Mouse (Mus musculus) spleen, postnatal 4 days (tissue): ENCODE data around the gene Nom1.
A peak's percentile ranks its signal among the peaks of the same experiment; 100 is the strongest.
"Not testable (repeated sequence)": the region's sequence is repeated elsewhere in the genome, so short reads cannot be mapped to it uniquely, and the experiment has no call there.

Experiments
- DNase-seq, 2 experiments: peaks; one replicate each; pipeline ENCODE4 v3.0.0; 2022; ENCODE audit warnings: low spot score in 2 of 2

Nom1 gene

GRCm38 (mm10) chr5:29434228-29434871, at the start of gene Nom1:
TSS of gene Nom1 (plus strand) at chr5:29434664.
- DNase-seq, result peak; percentile 84 to 92

GRCm38 (mm10) chr5:29387591-29387990, 46.9 kb upstream of the Nom1 start:
- no peak for DNase-seq

GRCm38 (mm10) chr5:29388181-29388943, 46.1 kb upstream of the Nom1 start:
- DNase-seq, result no peak

GRCm38 (mm10) chr5:29388944-29389765, 45.3 kb upstream of the Nom1 start:
- peak; percentile 76 to 93 for DNase-seq

GRCm38 (mm10) chr5:29398427-29398826, 36.0 kb upstream of the Nom1 start:
- no peak for DNase-seq

GRCm38 (mm10) chr5:29410854-29411253, 23.6 kb upstream of the Nom1 start:
- no peak for DNase-seq

GRCm38 (mm10) chr5:29413041-29413440, 21.4 kb upstream of the Nom1 start:
- DNase-seq, result peak in 1 of 2 experiments; percentile 29

- not testable (repeated sequence) for DNase-seq
These were observed 11.1 kb upstream of the Nom1 start for GRCm38 (mm10) chr5:29423330-29423729.

GRCm38 (mm10) chr5:29434872-29435358, 451 bp downstream of the Nom1 start:
- DNase-seq, result peak; percentile 37 to 76

GRCm38 (mm10) chr5:29435491-29435890, 1.0 kb downstream of the Nom1 start:
- no peak for DNase-seq

- not testable (repeated sequence) for DNase-seq
These were observed 2.3 kb downstream of the Nom1 start for GRCm38 (mm10) chr5:29436728-29437127.

- no peak for DNase-seq
These were observed 10.8 kb downstream of the Nom1 start for GRCm38 (mm10) chr5:29445275-29445674.

- no peak for DNase-seq
These were observed 17.9 kb downstream of the Nom1 start for GRCm38 (mm10) chr5:29452352-29452751.

GRCm38 (mm10) chr5:29456895-29457656, 22.6 kb downstream of the Nom1 start:
- DNase-seq, result no peak

- no peak for DNase-seq
These were observed 28.7 kb downstream of the Nom1 start for GRCm38 (mm10) chr5:29462943-29463686.

GRCm38 (mm10) chr5:29467489-29468350, 33.3 kb downstream of the Nom1 start:
- DNase-seq, result peak in 1 of 2 experiments; percentile 65

- no peak for DNase-seq
These were observed 34.0 kb downstream of the Nom1 start for GRCm38 (mm10) chr5:29468351-29469065.

GRCm38 (mm10) chr5:29469501-29469900, 35.0 kb downstream of the Nom1 start:
- no peak for DNase-seq

- no peak for DNase-seq
These were observed 35.8 kb downstream of the Nom1 start for GRCm38 (mm10) chr5:29470271-29470670.
